Mouse (Mus musculus) megakaryocyte, embryonic 14.5 days (primary cell): ENCODE data around the gene Rpl7a.

Source experiments
- FLI1 ChIP-seq: IDR thresholded peaks from 2 replicates; pipeline ENCODE4 v1.6.1; 2012; ENCODE audit warnings: low read length, inconsistent platforms, mixed read lengths
- GATA1 ChIP-seq: IDR thresholded peaks from 3 replicates; pipeline ENCODE4 v1.6.1; 2012; ENCODE audit warnings: mixed read lengths, low read length, inconsistent platforms, borderline replicate concordance

DNA sequence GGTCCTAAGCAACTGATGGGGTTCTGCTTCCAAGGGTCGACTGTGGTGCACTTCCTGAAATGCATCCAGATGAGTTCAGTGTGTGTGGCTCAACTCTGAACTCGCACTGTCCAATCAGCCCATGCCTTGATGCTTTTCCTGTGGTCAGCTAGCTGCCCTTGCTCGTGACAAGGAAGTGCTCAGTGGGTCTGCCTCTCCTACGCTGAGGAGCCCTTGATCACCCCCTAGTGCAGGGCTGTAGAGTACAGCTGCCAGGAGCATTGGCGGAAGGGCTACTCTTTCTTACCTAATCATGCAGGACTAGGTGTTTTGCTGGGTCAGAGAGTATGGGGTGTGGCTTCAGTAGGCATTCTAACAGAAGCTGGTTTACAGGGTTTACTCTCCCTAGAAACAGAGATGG is 31.0 kb downstream of the Rpl7a start:
- TF ChIP-seq GATA1, result no peak
- no peak for TF ChIP-seq FLI1
